Mouse (Mus musculus): ENCODE data around the gene Vav3.

The Vav3 gene

DNA sequence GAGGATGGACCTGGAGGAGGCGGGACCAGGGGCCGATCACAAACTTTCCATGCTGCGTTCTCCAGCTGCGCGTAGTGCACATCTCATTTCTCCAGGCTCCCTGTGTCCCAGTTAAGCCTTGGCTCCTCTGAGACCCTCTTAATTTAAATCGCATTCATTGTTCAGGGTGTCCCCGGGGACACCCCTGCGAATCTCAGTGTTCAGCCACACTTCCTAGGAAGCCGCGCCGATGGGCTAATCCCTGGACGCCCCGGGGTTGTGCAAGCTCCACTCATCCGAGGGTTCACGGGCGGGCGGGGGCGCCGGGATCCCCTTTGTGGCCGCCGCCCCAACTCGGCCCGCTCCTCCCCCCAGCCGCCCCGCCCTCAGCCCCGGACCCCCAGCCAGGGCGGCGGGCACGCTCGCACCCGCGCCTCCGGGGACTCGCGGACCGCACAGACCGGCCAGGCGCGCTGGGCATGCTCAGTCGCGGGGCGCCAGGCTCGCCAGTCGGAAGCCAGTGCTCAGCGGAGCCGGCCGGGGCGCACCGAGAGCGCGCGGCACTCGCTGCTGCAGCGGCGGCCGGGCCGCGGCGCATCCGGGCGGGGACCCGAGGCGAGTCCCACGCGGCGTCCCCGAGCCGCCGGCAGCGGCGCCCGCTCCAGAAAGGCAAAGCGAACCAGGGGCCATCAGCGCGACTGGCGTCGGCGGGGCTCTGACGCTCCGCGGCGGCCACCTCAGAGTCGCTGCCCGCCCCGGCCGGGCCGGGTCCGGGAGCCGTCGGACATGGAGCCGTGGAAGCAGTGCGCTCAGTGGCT is at the start of gene Vav3:
Gene Vav3 (plus strand): TSS at position 380 of the 797 bp plus-strand sequence.
- no peaks in the 10 kb centered on the region for H3K36me3 ChIP-seq (ENCODE audit: control insufficient read depth, insufficient read depth, low read length, poor library complexity, severe bottlenecking)
- no peaks in the 10 kb centered on the region for H3K27me3 ChIP-seq (ENCODE audit: control insufficient read depth, insufficient read depth, low read length, poor library complexity, severe bottlenecking)
- peak; percentile 61 for DNase-seq (ENCODE audit: low read depth, low spot score)

DNA sequence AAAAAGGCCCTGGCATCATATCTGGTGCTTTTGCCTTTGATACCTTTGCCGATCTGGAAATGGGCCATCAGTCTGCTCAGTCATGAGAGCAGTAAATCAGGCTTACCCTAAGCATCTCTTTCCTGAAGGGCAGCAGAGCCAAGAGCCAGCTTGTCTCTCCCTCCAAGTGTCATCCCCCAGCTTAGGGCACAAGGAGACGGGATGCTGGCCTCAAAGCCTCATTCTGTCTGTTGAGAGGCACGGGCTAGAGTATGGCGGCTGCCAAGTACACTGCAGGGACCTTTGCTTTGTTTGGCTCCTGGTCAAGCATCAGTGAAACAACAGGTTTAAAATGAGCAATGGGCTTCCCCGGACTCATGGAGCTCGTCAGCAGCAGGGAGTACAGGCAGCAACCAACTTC is 41.6 kb upstream of the Vav3 start:
- Histone ChIP-seq H3K27me3 (ENCODE audit: control insufficient read depth, insufficient read depth, low read length, poor library complexity, severe bottlenecking) (no peaks in the 10 kb centered on the region), H3K36me3 (ENCODE audit: control insufficient read depth, insufficient read depth, low read length, poor library complexity, severe bottlenecking) (no peaks in the 10 kb centered on the region)
- no peak for DNase-seq (ENCODE audit: low read depth, low spot score)

DNA sequence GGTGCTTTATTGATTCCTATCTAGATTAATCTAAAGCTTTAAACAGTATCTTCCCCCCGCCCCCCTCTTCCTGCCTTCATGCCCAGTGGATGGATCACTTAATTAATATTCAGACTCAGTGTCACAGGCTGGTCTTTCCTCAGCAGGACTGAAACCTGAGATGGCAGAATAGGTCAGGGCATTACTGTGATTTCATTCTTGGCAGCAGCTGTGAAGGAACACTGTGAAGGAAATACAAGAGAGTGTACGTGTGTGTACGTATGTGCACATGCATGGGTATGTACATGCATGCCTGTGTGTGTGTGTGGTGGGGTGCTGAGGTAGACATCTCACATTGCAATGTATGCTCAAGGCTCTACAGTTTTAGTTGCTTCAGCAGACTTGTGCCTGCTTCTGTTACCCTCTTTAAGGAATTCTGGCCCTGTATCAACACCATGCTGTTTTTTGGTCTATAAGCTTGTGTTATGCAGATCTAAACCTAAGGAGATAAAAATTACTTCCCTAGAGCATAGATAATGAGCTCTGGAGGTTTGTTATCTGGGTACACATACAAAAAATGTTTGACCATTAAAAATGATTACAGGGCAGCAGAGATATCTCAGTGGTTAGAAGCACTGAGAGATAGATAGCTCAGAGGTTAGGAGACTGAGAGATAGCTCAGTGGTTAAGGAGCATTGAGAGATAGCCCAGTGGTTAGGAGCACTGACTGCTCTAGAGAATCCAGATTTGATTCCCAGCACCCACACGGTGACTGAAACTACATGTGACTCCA is 41.0 kb upstream of the Vav3 start:
- Histone ChIP-seq H3K27me3 (ENCODE audit: control insufficient read depth, insufficient read depth, low read length, poor library complexity, severe bottlenecking) (no peaks in the 10 kb centered on the region), H3K36me3 (ENCODE audit: control insufficient read depth, insufficient read depth, low read length, poor library complexity, severe bottlenecking) (no peaks in the 10 kb centered on the region)
- DNase-seq (ENCODE audit: low read depth, low spot score), result no peak

DNA sequence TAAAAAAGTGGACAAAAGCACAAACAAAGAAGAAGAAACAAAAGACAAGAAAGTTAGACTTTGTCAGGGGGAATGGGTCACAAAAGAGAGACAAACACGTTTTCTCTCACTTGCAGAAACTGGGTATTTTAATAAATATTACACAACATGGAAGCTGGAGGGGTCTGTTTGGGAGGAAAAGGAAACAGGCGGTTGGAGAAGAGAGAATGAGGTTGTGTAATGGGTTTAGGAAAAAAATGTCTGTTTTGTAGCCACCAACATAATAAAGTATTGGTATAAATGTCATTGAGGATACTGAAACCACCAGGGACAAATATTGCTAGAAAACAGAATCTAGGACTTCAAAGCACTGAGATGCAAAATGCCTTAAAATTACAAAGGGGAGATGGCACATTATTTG is 38.4 kb upstream of the Vav3 start:
- Histone ChIP-seq H3K27me3 (ENCODE audit: control insufficient read depth, insufficient read depth, low read length, poor library complexity, severe bottlenecking) (no peaks in the 10 kb centered on the region), H3K36me3 (ENCODE audit: control insufficient read depth, insufficient read depth, low read length, poor library complexity, severe bottlenecking) (no peaks in the 10 kb centered on the region)
- DNase-seq (ENCODE audit: low read depth, low spot score), result no peak

DNA sequence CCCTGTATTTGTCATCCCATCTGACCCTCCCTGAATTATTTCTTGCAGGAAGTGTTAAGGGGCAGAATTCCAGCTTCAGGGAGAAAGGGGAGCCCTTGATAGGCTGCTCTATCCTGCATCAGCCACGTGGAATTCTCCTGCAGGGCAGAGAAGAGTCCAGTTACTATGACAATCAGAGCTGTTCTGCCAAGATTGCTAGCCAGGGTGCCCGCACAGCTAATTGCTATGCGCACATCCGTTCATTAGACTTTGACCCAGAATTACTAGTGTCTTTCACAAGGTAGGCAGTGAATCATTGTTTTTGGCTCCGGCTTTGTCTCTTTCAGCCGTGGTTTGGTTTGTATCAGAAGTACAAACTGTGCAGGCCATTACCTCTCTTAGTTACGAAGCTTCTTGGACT is 33.0 kb upstream of the Vav3 start:
- H3K27me3 ChIP-seq (ENCODE audit: control insufficient read depth, insufficient read depth, low read length, poor library complexity, severe bottlenecking), result no peaks in the 10 kb centered on the region
- H3K36me3 ChIP-seq (ENCODE audit: control insufficient read depth, insufficient read depth, low read length, poor library complexity, severe bottlenecking), result no peaks in the 10 kb centered on the region
- no peak for DNase-seq (ENCODE audit: low read depth, low spot score)

DNA sequence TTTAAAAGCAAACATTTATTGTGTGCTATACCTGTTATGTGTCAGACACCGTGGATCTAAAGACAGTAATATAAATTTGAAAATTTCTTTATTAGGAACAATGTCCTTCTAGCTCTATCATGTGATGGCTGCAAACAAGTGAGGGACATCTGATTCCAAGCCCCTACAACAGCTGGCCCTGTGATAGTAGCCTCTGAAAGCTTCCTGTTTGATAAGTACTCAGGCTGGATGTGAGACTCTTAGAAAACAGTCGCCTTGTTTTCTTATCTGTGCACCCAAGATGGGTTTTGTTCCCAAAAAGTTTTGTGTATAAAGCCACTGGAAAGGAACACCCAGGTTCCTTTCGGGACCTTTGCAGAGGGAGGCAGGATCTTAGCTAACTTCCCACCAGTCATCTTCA is 32.0 kb upstream of the Vav3 start:
- DNase-seq (ENCODE audit: low read depth, low spot score), result no peak
- H3K36me3 ChIP-seq (ENCODE audit: control insufficient read depth, insufficient read depth, low read length, poor library complexity, severe bottlenecking), result no peaks in the 10 kb centered on the region
- no peaks in the 10 kb centered on the region for H3K27me3 ChIP-seq (ENCODE audit: control insufficient read depth, insufficient read depth, low read length, poor library complexity, severe bottlenecking)

DNA sequence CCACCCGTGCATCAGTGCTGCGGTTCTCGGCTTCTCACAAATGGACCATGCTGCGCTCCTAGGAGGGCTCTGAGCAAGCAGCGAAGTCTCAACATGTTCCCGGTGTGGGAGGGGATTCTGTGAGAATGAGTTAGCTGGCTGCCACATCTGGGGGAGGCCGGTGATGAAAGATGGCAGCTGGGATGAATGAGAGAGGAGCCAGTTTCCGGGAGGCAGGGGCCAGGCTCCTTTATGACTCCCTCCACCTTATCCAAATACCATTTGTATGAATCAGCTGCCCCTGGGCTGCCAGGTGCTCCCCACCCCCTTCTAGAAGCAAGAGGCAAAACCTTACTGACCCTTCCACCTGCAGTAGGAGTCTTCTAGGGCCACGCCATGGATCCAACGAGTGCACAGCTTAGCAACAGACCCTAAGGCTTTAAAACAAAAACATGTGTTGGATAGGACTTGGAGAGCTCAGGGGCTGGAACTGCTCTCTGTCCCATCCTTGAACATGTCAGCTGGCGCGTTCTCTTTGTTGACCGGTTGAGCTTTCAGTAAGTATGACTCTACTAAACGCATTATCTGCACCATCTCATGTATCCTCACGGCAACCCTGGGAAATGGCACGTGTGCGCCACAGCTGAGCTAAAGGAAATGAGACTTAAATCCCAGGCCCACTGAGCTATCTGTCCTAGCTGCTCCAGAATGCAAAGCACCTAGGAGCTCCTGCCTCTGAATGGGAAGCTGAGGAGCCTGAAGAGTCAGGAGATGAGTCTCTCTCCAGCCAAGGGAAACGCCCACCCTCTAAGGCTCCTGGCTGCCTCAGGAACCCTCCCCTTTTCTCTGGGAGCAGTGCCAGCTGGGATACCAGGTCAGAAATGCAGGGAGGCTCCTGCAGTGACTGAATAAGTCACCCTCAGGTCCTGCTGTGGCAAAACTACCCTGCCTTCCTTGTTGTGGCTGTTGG is 30.9 kb upstream of the Vav3 start:
- H3K36me3 ChIP-seq (ENCODE audit: control insufficient read depth, insufficient read depth, low read length, poor library complexity, severe bottlenecking), result no peaks in the 10 kb centered on the region
- no peak for DNase-seq (ENCODE audit: low read depth, low spot score)
- H3K27me3 ChIP-seq (ENCODE audit: control insufficient read depth, insufficient read depth, low read length, poor library complexity, severe bottlenecking), result no peaks in the 10 kb centered on the region

DNA sequence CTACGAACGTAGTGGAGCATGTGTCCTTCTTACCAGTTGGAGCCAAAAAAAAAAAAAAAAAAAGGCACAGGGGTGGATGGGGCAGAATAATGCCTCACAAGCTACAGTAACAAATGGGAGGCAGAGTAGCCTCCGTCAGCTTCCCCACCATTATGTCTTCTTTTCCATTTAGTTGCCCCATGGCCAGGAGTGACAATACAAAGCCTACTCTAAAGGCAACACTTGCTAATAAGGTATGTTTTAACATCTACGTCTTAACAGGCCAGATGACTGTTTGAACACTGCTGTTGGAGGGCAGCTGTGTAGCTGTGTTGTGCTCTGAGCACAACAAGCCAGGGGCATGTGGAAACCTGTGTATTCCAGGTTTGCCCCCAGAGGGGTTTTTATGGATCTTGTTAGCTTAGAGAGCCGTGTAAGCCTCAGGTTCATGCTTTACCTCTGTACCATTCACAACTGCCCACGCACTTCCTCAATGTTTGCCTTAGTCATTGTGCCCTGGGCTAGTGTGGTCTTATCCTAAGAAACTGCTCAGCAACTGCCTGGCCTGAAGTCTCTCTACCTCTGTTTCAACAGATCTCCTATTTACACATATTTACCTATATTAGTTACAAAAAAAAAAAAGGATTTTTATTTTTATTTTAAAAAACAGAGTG is 29.2 kb upstream of the Vav3 start:
- Histone ChIP-seq H3K36me3 (ENCODE audit: control insufficient read depth, insufficient read depth, low read length, poor library complexity, severe bottlenecking) (no peaks in the 10 kb centered on the region), H3K27me3 (ENCODE audit: control insufficient read depth, insufficient read depth, low read length, poor library complexity, severe bottlenecking) (no peaks in the 10 kb centered on the region)
- no peak for DNase-seq (ENCODE audit: low read depth, low spot score)

DNA sequence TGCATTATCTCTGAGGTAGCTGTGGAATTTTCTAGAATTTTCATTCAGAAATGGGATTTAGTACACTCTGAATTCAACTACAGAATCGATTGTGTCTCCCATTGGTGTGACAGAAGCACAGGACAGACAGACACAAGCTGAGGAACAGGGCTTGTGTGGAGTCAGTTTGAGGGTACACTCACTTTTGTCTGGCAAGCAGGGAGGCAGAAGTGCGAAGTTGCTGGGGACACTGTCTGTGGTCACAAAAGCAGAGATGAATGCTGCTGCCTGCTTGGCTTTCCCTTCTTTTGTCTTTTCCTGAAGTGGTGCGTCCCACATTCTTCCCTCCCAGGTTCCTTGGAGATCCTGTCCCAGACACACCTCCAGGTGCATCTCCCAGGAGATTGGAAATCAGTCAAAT is 28.6 kb upstream of the Vav3 start:
- Histone ChIP-seq H3K27me3 (ENCODE audit: control insufficient read depth, insufficient read depth, low read length, poor library complexity, severe bottlenecking) (no peaks in the 10 kb centered on the region), H3K36me3 (ENCODE audit: control insufficient read depth, insufficient read depth, low read length, poor library complexity, severe bottlenecking) (no peaks in the 10 kb centered on the region)
- DNase-seq (ENCODE audit: low read depth, low spot score), result no peak

DNA sequence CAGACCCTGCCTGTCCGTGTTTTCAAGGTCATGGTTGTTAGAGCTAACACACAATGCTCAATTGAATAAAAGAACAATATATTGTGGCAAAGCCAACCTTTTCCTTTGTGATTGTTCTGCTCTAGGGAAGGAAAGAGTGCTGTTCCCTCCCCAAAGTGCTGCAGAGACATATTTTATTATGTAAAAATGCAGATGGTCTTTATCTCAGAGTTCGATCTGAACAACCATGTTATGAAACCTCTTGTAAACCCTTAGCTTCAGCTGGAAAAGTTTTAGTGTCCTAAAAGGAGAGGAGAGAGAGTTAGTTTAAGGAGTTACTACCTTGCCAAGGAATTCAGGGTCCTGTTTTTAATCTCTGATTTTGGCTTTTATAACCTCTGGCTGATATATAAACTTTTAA is 27.0 kb upstream of the Vav3 start:
- H3K36me3 ChIP-seq (ENCODE audit: control insufficient read depth, insufficient read depth, low read length, poor library complexity, severe bottlenecking), result no peaks in the 10 kb centered on the region
- DNase-seq (ENCODE audit: low read depth, low spot score), result no peak

DNA sequence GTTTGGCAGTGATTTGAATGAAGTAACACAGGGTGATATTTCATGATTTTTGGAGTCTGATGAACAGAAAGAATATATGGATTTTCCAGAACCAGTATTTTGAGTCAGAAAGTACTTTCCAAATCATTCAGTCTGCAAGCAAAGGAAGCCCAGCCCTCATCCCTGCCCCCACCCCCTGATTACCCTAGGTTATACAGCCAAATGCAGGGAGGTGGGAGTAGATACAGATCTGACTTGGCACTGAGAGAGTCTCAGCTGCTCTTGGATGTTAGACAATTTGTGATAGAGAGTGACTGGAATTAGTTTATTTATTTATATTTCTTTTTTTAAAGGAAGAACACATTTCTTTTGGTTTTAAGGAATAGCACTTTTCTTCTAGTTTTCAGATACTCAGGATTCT is 18.2 kb upstream of the Vav3 start:
- Histone ChIP-seq H3K27me3 (ENCODE audit: control insufficient read depth, insufficient read depth, low read length, poor library complexity, severe bottlenecking) (no peaks in the 10 kb centered on the region), H3K36me3 (ENCODE audit: control insufficient read depth, insufficient read depth, low read length, poor library complexity, severe bottlenecking) (no peaks in the 10 kb centered on the region)
- no peak for DNase-seq (ENCODE audit: low read depth, low spot score)

More for the DNA sequence above, 27.0 kb upstream of the Vav3 start:
- no peaks in the 10 kb centered on the region for H3K27me3 ChIP-seq (ENCODE audit: control insufficient read depth, insufficient read depth, low read length, poor library complexity, severe bottlenecking)

DNA sequence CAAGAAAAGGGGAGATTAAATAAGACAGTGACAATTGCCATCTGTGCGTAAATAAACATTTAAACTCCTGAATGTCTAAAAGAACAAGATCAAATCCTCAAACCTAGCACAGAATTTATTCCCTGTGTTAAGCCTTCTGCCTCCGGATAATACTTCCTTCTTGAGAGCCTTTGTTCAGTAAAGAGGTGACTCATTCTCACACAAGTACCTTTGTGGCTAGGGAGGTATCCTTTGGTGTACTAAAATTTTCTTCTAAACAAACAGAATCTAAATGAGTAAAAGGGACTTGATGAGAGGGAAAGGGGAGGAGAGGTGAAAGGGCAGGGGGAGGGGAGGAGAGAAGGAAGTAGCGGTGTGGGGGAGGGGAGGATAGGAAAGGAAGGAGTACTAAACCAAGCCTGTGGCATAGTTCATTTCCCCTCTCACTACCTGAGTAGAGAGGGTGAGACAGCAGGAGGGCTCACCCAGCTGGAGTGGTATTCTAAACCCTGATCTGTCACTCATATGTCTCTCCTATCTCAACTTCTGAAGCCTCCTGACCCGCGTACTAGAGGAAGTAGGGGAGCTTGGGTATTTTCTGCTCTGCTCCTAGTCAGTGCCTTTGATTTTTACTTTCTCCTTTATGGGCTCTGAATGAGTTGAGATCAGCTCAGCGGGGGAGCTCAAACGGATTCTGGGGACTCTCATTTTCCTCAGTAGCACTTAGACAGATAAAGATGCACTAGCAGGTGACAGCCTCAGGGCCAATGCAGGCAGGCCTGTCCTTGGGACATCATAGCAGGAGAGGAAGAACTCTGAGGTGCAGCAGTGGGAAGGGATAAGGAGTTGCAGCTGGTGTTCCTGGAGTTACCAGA is 16.8 kb upstream of the Vav3 start:
- Histone ChIP-seq H3K27me3 (ENCODE audit: control insufficient read depth, insufficient read depth, low read length, poor library complexity, severe bottlenecking) (no peaks in the 10 kb centered on the region), H3K36me3 (ENCODE audit: control insufficient read depth, insufficient read depth, low read length, poor library complexity, severe bottlenecking) (no peaks in the 10 kb centered on the region)
- peak; percentile 38 for DNase-seq (ENCODE audit: low read depth, low spot score)

DNA sequence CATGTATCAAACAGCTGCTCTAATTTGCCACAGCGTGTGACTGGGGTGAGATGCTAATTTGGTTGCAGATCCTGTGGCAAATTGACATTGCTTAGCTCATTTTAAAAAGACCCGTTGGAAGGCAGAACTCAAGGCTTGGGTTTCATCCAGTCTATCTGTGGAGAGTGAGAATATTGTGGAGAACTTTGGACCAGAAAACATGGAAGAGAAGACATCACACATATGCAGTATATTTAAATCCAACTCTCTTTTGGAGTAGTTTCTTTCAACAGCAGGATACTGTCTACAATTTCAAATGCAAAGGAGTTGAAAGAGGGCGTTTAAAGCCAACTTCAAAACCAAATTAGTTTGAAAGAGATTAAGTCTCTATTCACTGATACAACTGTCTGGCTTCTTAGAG is 13.3 kb upstream of the Vav3 start:
- Histone ChIP-seq H3K27me3 (ENCODE audit: control insufficient read depth, insufficient read depth, low read length, poor library complexity, severe bottlenecking) (no peaks in the 10 kb centered on the region), H3K36me3 (ENCODE audit: control insufficient read depth, insufficient read depth, low read length, poor library complexity, severe bottlenecking) (no peaks in the 10 kb centered on the region)
- DNase-seq (ENCODE audit: low read depth, low spot score), result no peak

DNA sequence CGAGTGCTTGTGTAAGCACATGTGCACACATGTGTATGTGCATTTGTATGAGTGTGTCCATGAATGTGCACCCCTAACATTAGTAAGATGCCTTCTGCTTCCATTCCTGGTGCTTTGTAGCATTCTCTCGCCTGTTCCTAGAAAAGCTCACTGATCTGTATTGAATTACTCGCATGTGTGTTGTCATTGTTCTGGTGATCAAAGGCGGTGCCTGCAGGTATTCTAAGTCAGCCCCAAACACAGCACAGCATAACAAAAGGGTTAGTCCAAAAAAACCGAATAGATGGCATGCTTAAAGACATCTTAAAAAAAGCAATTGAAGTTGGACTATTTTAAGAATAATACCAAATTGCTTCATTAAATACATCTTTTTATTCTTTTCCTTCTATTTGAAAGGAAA is 7.7 kb upstream of the Vav3 start:
- Histone ChIP-seq H3K36me3 (ENCODE audit: control insufficient read depth, insufficient read depth, low read length, poor library complexity, severe bottlenecking) (no peaks in the 10 kb centered on the region), H3K27me3 (ENCODE audit: control insufficient read depth, insufficient read depth, low read length, poor library complexity, severe bottlenecking) (no peaks in the 10 kb centered on the region)
- DNase-seq (ENCODE audit: low read depth, low spot score), result no peak
